Comparison of ENCODE assay signal across 10 mouse cellular contexts in the genomic region with DNA sequence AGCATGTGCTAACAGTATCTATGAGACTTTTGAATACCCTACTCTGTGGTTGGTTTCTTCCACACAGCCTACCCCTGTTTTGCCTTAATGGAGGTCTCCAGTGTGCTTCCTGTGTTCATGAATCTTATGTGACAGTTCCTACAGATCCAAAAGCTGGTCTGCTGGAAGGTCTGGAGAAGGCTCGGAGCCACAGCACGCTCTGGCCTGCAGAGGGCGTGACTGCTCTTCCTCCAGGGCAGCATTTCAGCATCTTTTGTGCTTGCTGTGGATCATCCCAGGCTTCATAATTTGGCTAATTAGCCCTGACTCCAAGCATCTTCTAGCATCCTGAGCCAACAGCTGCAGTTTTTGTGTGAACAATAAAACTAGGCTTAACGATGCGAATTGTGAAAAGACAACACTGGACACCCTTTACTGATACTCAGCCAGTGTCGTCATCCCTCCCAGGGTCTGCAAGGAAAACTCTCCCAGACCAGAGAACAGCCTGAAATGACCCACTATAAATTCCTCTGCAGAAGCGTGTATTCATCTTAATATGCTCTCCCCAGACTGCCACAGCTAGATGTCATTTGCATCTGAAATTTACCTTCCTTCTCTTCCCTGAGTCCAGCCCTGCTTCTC. TPM values are rescaled to one million over a fixed set of nuclear protein-coding genes. Genes with fewer than 3 reads are reported as not detected.
DNase-seq lines count a peak whose midpoint lies in the region; ATAC-seq and TF ChIP-seq lines count a peak whose summit lies in the region.
"Had no signal": no experiment of that assay in that cellular context is flagged by ENCODE, and none has a peak within 500 bp of the region (broad histone marks: within the 10 kb centered on the region; RNA-seq: fewer than 3 reads in every experiment).

No protein-coding gene starts in this region.

- no peak for ATAC-seq in liver, embryonic 12.5 days

- no peak overlapping the region for H3K27ac ChIP-seq in cerebellum, adult 2 months (ENCODE audit: insufficient read depth, low read length)
- peak overlapping the region; percentile 16; the same call in 1 of the 2 replicates for H3K27ac ChIP-seq in hindbrain, embryonic 10.5 days
- H3K27ac ChIP-seq in liver, embryonic 12.5 days: no peak overlapping the region

- WGBS in cerebellum, adult 2 months: 33% methylated on average over 7 of the region's 7 CpGs
- 76% methylated on average over 7 of the region's 7 CpGs for WGBS in hindbrain, embryonic 10.5 days
- 61% methylated on average over 7 of the region's 7 CpGs for WGBS in liver, embryonic 12.5 days (ENCODE audit: insufficient replicate concordance)

- no peak for TF ChIP-seq POLR2A in cerebellum, adult 2 months (IDR thresholded peaks at IDR 0.05; ENCODE audit: borderline replicate concordance, insufficient read depth, low read length)

- intact Hi-C loops in heart, postnatal 10 days (cut with DNase I): no loop called here

- H3K4me2 ChIP-seq in liver, embryonic 12.5 days: no peak overlapping the region

- TF ChIP-seq CTCF in E14TG2a.4 (conservative IDR thresholded peaks at IDR 0.05; ENCODE audit: low read length): 0 out of 2 replicates have a peak, but pooled peaks have one; percentile 5
- TF ChIP-seq CTCF in cerebellum, adult 2 months (IDR thresholded peaks at IDR 0.05; ENCODE audit: borderline replicate concordance, insufficient read depth, low read depth, low read length): peak; percentile 43; the same call in 1 of the 2 replicates

- H3K4me3 ChIP-seq in E14TG2a.4 (replicated peaks; ENCODE audit: low read length): no peak overlapping the region
- H3K4me3 ChIP-seq in cerebellum, adult 2 months (replicated peaks; ENCODE audit: insufficient read depth, low read depth, low read length): no peak overlapping the region
- H3K4me3 ChIP-seq in hindbrain, embryonic 10.5 days: no peak overlapping the region
- H3K4me3 ChIP-seq in liver, embryonic 12.5 days: no peak overlapping the region

- no peaks in the 10 kb centered on the region for H3K4me1 ChIP-seq in E14TG2a.4 (replicated peaks; ENCODE audit: low read depth, low read length)
- no peaks in the 10 kb centered on the region for H3K4me1 ChIP-seq in cerebellum, adult 2 months (ENCODE audit: control insufficient read depth, insufficient read depth, low read length)
- H3K4me1 ChIP-seq in hindbrain, embryonic 10.5 days (replicated peaks): 0 out of 2 replicates have a peak, but pooled peaks cover 4% of the 10 kb centered on the region
- H3K4me1 ChIP-seq in liver, embryonic 12.5 days: no peaks in the 10 kb centered on the region

- H3K9me3 ChIP-seq in E14TG2a.4 (ENCODE audit: low read length): peaks cover 13% of the 10 kb centered on the region
- H3K9me3 ChIP-seq in hindbrain, embryonic 10.5 days: peaks cover 2% of the 10 kb centered on the region; the same call in 1 of the 2 replicates
- no peaks in the 10 kb centered on the region for H3K9me3 ChIP-seq in liver, embryonic 12.5 days (replicated peaks)

- H3K27me3 ChIP-seq in E14TG2a.4 (ENCODE audit: insufficient read depth, low read length): no peaks in the 10 kb centered on the region
- H3K27me3 ChIP-seq in cerebellum, adult 2 months (ENCODE audit: control insufficient read depth, insufficient read depth, low read length): no peaks in the 10 kb centered on the region
- H3K27me3 ChIP-seq in hindbrain, embryonic 10.5 days (ENCODE audit: insufficient read depth, poor library complexity, severe bottlenecking): no peaks in the 10 kb centered on the region
- H3K27me3 ChIP-seq in liver, embryonic 12.5 days (replicated peaks): no peaks in the 10 kb centered on the region

- no peak overlapping the region for H3K9ac ChIP-seq in liver, embryonic 12.5 days

- H3K36me3 ChIP-seq in E14TG2a.4 (ENCODE audit: insufficient read depth, low read length): no peaks in the 10 kb centered on the region
- no peaks in the 10 kb centered on the region for H3K36me3 ChIP-seq in hindbrain, embryonic 10.5 days
- H3K36me3 ChIP-seq in liver, embryonic 12.5 days: no peaks in the 10 kb centered on the region

- DNase-seq in cerebellum, adult 2 months: peak; percentile 12 to 22
- DNase-seq in hindbrain, embryonic 10.5 days (ENCODE audit: low spot score): peak; percentile 19
- peak; percentile 44 for DNase-seq in mesoderm, embryonic 11.5 days (ENCODE audit: low read depth, low spot score)
- DNase-seq in yolk sac, embryonic 10.5 days (ENCODE audit: low spot score): no peak
- DNase-seq in lung, postnatal 14 days: no peak
- no peak for DNase-seq in heart, postnatal 10 days

RNA-seq across cellular contexts. Expression of gene Gm17728, which starts 6.6 kb away (rescaled TPM):
- polyA plus RNA-seq in cerebellum, adult 2 months (2012; rRNA removed): not detected in 2 replicates
- not detected in 2 replicates for polyA plus RNA-seq in hindbrain, embryonic 10.5 days (2016; fragmentation: Nextera tagmentation; extraction: Ambion mirVana)
- total RNA-seq in heart, postnatal 10 days (2021): not detected
- not detected in 2 replicates for polyA plus RNA-seq in liver, embryonic 12.5 days (2016; fragmentation: Nextera tagmentation; extraction: Ambion mirVana)
- polyA plus RNA-seq: heart, embryonic 14.5 days; lung, embryonic 16.5 days had no signal

Comparison
In these comparisons a context has a peak if more than half of its experiments do, and no peak if none do; other contexts are left out.
1. DNase-seq: peak in cerebellum, adult 2 months (2 of 2), hindbrain, embryonic 10.5 days (single experiment) and mesoderm, embryonic 11.5 days (single experiment); none in yolk sac, embryonic 10.5 days (single experiment), lung, postnatal 14 days (single experiment) and heart, postnatal 10 days (0 of 2).